Mouse (Mus musculus): ENCODE data around the gene Eya4. TPM values are rescaled to one million over a fixed set of nuclear protein-coding genes. Genes with fewer than 3 reads are reported as not detected.

The Eya4 gene
- polyA plus RNA-seq, 1 experiment: 0.04 TPM

GRCm38 (mm10) chr10:23165089-23165642 is 185.4 kb downstream of the Eya4 start:
- TF ChIP-seq POLR2A (IDR thresholded peaks at IDR 0.05; ENCODE audit: low read depth, low read length): no peak
- TF ChIP-seq CTCF (IDR thresholded peaks at IDR 0.05; ENCODE audit: extremely low read depth, insufficient read depth, insufficient read length, insufficient replicate concordance): no peak
- DNase-seq (ENCODE audit: low read depth in 1 of 2, low spot score in 2 of 2): no peak
- H3K4me3 ChIP-seq (ENCODE audit: extremely low read depth, insufficient read depth, insufficient read length): no peak overlapping the region
- WGBS: 77% methylated on average over 7 of the region's 7 CpGs
- no peaks in the 10 kb centered on the region for H3K4me1 ChIP-seq (ENCODE audit: control insufficient read depth, insufficient read depth, insufficient read length)
- no peak overlapping the region for H3K27ac ChIP-seq (ENCODE audit: insufficient read depth, low read length)
- H3K27me3 ChIP-seq (ENCODE audit: control insufficient read depth, insufficient read depth, low read length): no peaks in the 10 kb centered on the region
- H3K36me3 ChIP-seq (ENCODE audit: control insufficient read depth, insufficient read depth, low read length): no peaks in the 10 kb centered on the region

- TF ChIP-seq POLR2A (IDR thresholded peaks at IDR 0.05; ENCODE audit: low read depth, low read length) (no peak), CTCF (IDR thresholded peaks at IDR 0.05; ENCODE audit: extremely low read depth, insufficient read depth, insufficient read length, insufficient replicate concordance) (no peak)
- 84% methylated on average over 10 of the region's 10 CpGs for WGBS
These were observed 190.7 kb downstream of the Eya4 start for GRCm38 (mm10) chr10:23159844-23160243.

GRCm38 (mm10) chr10:23159138-23159537 is 191.4 kb downstream of the Eya4 start:
- no peak for DNase-seq (ENCODE audit: low read depth in 1 of 2, low spot score in 2 of 2)
- TF ChIP-seq CTCF (IDR thresholded peaks at IDR 0.05; ENCODE audit: extremely low read depth, insufficient read depth, insufficient read length, insufficient replicate concordance): no peak
- TF ChIP-seq POLR2A (IDR thresholded peaks at IDR 0.05; ENCODE audit: low read depth, low read length): no peak
- H3K4me1 ChIP-seq (ENCODE audit: control insufficient read depth, insufficient read depth, insufficient read length): no peaks in the 10 kb centered on the region
- no peak overlapping the region for H3K4me3 ChIP-seq (ENCODE audit: extremely low read depth, insufficient read depth, insufficient read length)
- 91% methylated on average over 11 of the region's 11 CpGs for WGBS
- no peak overlapping the region for H3K27ac ChIP-seq (ENCODE audit: insufficient read depth, low read length)
- H3K27me3 ChIP-seq (ENCODE audit: control insufficient read depth, insufficient read depth, low read length): no peaks in the 10 kb centered on the region
- H3K36me3 ChIP-seq (ENCODE audit: control insufficient read depth, insufficient read depth, low read length): no peaks in the 10 kb centered on the region

More at GRCm38 (mm10) chr10:23159844-23160243, 190.7 kb downstream of the Eya4 start:
- no peak overlapping the region for H3K27ac ChIP-seq (ENCODE audit: insufficient read depth, low read length)
- no peaks in the 10 kb centered on the region for H3K27me3 ChIP-seq (ENCODE audit: control insufficient read depth, insufficient read depth, low read length)
- H3K4me1 ChIP-seq (ENCODE audit: control insufficient read depth, insufficient read depth, insufficient read length): no peaks in the 10 kb centered on the region
- no peak overlapping the region for H3K4me3 ChIP-seq (ENCODE audit: extremely low read depth, insufficient read depth, insufficient read length)
- H3K36me3 ChIP-seq (ENCODE audit: control insufficient read depth, insufficient read depth, low read length): no peaks in the 10 kb centered on the region
- no peak for DNase-seq (ENCODE audit: low read depth in 1 of 2, low spot score in 2 of 2)

- H3K36me3 ChIP-seq (ENCODE audit: control insufficient read depth, insufficient read depth, low read length): no peaks in the 10 kb centered on the region
- H3K4me3 ChIP-seq (ENCODE audit: extremely low read depth, insufficient read depth, insufficient read length): no peak overlapping the region
- no peaks in the 10 kb centered on the region for H3K27me3 ChIP-seq (ENCODE audit: control insufficient read depth, insufficient read depth, low read length)
- H3K27ac ChIP-seq (ENCODE audit: insufficient read depth, low read length): no peak overlapping the region
- 81% methylated on average over 18 of the region's 18 CpGs for WGBS
- no peak for DNase-seq (ENCODE audit: low read depth in 1 of 2, low spot score in 2 of 2)
- no peaks in the 10 kb centered on the region for H3K4me1 ChIP-seq (ENCODE audit: control insufficient read depth, insufficient read depth, insufficient read length)
- no peak for TF ChIP-seq CTCF (IDR thresholded peaks at IDR 0.05; ENCODE audit: extremely low read depth, insufficient read depth, insufficient read length, insufficient replicate concordance)
- no peak for TF ChIP-seq POLR2A (IDR thresholded peaks at IDR 0.05; ENCODE audit: low read depth, low read length)
These were observed 193.5 kb downstream of the Eya4 start for GRCm38 (mm10) chr10:23156866-23157625.

GRCm38 (mm10) chr10:23150401-23150800 is 200.2 kb downstream of the Eya4 start:
- 89% methylated on average over 3 of the region's 3 CpGs for WGBS
- TF ChIP-seq CTCF (IDR thresholded peaks at IDR 0.05; ENCODE audit: extremely low read depth, insufficient read depth, insufficient read length, insufficient replicate concordance) (peak; percentile 1; the same call in 1 of the 2 replicates), POLR2A (IDR thresholded peaks at IDR 0.05; ENCODE audit: low read depth, low read length) (no peak)
- DNase-seq (ENCODE audit: low read depth in 1 of 2, low spot score in 2 of 2): peak in 1 of 2 experiments; percentile 4

GRCm38 (mm10) chr10:23144616-23145015 is 206.0 kb downstream of the Eya4 start:
- TF ChIP-seq POLR2A (IDR thresholded peaks at IDR 0.05; ENCODE audit: low read depth, low read length): no peak
- no peak for TF ChIP-seq CTCF (IDR thresholded peaks at IDR 0.05; ENCODE audit: extremely low read depth, insufficient read depth, insufficient read length, insufficient replicate concordance)
- 73% methylated on average over 2 of the region's 2 CpGs for WGBS

More at GRCm38 (mm10) chr10:23150401-23150800, 200.2 kb downstream of the Eya4 start:
- no peaks in the 10 kb centered on the region for H3K4me1 ChIP-seq (ENCODE audit: control insufficient read depth, insufficient read depth, insufficient read length)
- no peaks in the 10 kb centered on the region for H3K27me3 ChIP-seq (ENCODE audit: control insufficient read depth, insufficient read depth, low read length)
- no peak overlapping the region for H3K4me3 ChIP-seq (ENCODE audit: extremely low read depth, insufficient read depth, insufficient read length)
- H3K36me3 ChIP-seq (ENCODE audit: control insufficient read depth, insufficient read depth, low read length): no peaks in the 10 kb centered on the region
- no peak overlapping the region for H3K27ac ChIP-seq (ENCODE audit: insufficient read depth, low read length)

GRCm38 (mm10) chr10:23127947-23128346 is 222.6 kb downstream of the Eya4 start:
- no peak overlapping the region for H3K27ac ChIP-seq (ENCODE audit: insufficient read depth, low read length)
- H3K36me3 ChIP-seq (ENCODE audit: control insufficient read depth, insufficient read depth, low read length): no peaks in the 10 kb centered on the region
- no peaks in the 10 kb centered on the region for H3K4me1 ChIP-seq (ENCODE audit: control insufficient read depth, insufficient read depth, insufficient read length)
- WGBS: 90% methylated on average over 1 of the region's 1 CpGs
- no peak for DNase-seq (ENCODE audit: low read depth in 1 of 2, low spot score in 2 of 2)
- TF ChIP-seq CTCF (IDR thresholded peaks at IDR 0.05; ENCODE audit: extremely low read depth, insufficient read depth, insufficient read length, insufficient replicate concordance): no peak
- no peak for TF ChIP-seq POLR2A (IDR thresholded peaks at IDR 0.05; ENCODE audit: low read depth, low read length)
- H3K27me3 ChIP-seq (ENCODE audit: control insufficient read depth, insufficient read depth, low read length): no peaks in the 10 kb centered on the region
- H3K4me3 ChIP-seq (ENCODE audit: extremely low read depth, insufficient read depth, insufficient read length): no peak overlapping the region

More at GRCm38 (mm10) chr10:23144616-23145015, 206.0 kb downstream of the Eya4 start:
- DNase-seq (ENCODE audit: low read depth in 1 of 2, low spot score in 2 of 2): no peak
- Histone ChIP-seq H3K4me3 (ENCODE audit: extremely low read depth, insufficient read depth, insufficient read length) (no peak overlapping the region), H3K36me3 (ENCODE audit: control insufficient read depth, insufficient read depth, low read length) (no peaks in the 10 kb centered on the region), H3K27ac (ENCODE audit: insufficient read depth, low read length) (no peak overlapping the region), H3K4me1 (ENCODE audit: control insufficient read depth, insufficient read depth, insufficient read length) (no peaks in the 10 kb centered on the region), H3K27me3 (ENCODE audit: control insufficient read depth, insufficient read depth, low read length) (no peaks in the 10 kb centered on the region)

Measured in spleen, adult 2 months (tissue).